Mouse (Mus musculus) intestine, embryonic 14.5 days (tissue): ENCODE measurements around the gene Arhgap42. TPM values are rescaled to one million over a fixed set of nuclear protein-coding genes. Genes with fewer than 3 reads are reported as not detected.

Source experiments
- ATAC-seq: fragments of 200-750 bp; cut with Nextera tagmentation; replicated peaks from 2 replicates; pipeline ENCODE4 v1.8.0; 2017; ENCODE audit warnings: low read depth, moderate number of reproducible peaks, moderate TSS enrichment, moderate library complexity; ENCODE audit not compliant: low FRiP score, low TSS enrichment
- DNase-seq: peaks from one replicate; pipeline ENCODE4 v3.0.0-alpha.2; 2018; ENCODE audit warnings: low spot score
- H3K27ac ChIP-seq: fragments of 300-500 bp; sonication (generic); 2 replicates; pipeline ENCODE4 v1.5.1; 2014; ENCODE audit warnings: low read depth, mild to moderate bottlenecking, control low read depth
- H3K27me3 ChIP-seq: fragments of 300-500 bp; sonication (generic); replicated peaks from 2 replicates; pipeline ENCODE4 v1.6.1; 2014; ENCODE audit warnings: low read length, control low read depth; ENCODE audit not compliant: control insufficient read depth, insufficient read depth
- H3K36me3 ChIP-seq: fragments of 300-500 bp; sonication (generic); 2 replicates; pipeline ENCODE4 v1.6.1; 2014; ENCODE audit warnings: low read length, control low read depth; ENCODE audit not compliant: control insufficient read depth, insufficient read depth
- H3K4me1 ChIP-seq: fragments of 300-500 bp; sonication (generic); replicated peaks from 2 replicates; pipeline ENCODE4 v1.6.1; 2014; ENCODE audit warnings: low read length, control low read depth, mixed read lengths; ENCODE audit not compliant: control insufficient read depth, insufficient read depth
- H3K4me2 ChIP-seq: fragments of 300-500 bp; sonication (generic); 2 replicates; pipeline ENCODE4 v1.6.1; 2014; ENCODE audit warnings: low read length
- H3K4me3 ChIP-seq: fragments of 300-500 bp; sonication (generic); 2 replicates; pipeline ENCODE4 v1.5.1; 2014; ENCODE audit warnings: low read depth, low read length, control low read depth, mixed read lengths
- H3K9ac ChIP-seq: fragments of 300-500 bp; sonication (generic); 2 replicates; pipeline ENCODE4 v1.6.1; 2014; ENCODE audit warnings: mild to moderate bottlenecking, low read length
- H3K9me3 ChIP-seq: fragments of 300-500 bp; sonication (generic); 2 replicates; pipeline ENCODE4 v1.6.1; 2016; ENCODE audit warnings: low read length, control low read depth; ENCODE audit not compliant: control insufficient read depth
- WGBS: fragments of 180-500 bp; shearing (Covaris S2); extraction: QIAGEN DNeasy Blood & Tissue Kit; methylation state at CpG from one replicate; pipeline ENCODE4 v1.1.7; 2014; 5-methylcytosine and 5-hydroxymethylcytosine counted together
- polyA plus RNA-seq: library from polyadenylated mRNA; unstranded; fragments of >200 nt; fragmentation: Nextera tagmentation; extraction: Ambion mirVana; gene quantifications from 2 replicates; pipeline ENCODE4 v1.2.1, GENCODE M21; 2014

The Arhgap42 gene
- polyA plus RNA-seq, 1 experiment from 2014 or later = 39.4 TPM

DNA sequence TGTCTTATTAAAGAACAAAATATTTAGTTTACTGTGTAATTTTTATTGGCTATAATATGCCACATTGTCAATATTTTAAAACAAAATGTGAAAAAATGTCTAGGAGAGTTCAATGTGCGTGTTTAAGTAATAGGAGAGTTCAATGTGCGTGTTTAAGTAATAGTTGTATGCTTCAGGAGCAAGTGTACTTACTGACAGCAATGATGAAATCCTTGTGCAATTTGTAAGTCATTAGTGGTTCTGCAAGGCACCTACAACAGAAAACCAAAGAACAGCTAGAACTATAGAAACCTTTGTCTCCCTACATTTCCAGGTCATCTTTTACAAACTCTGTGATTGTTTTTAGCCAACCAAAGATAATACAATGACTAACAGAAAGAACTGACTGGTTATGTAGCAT is 223.8 kb downstream of the Arhgap42 start:
- no peak for DNase-seq
- Histone ChIP-seq H3K36me3 (peaks cover 29% of the 10 kb centered on the region; the same call in 1 of the 2 replicates), H3K4me2 (no peak overlapping the region), H3K4me1 (no peaks in the 10 kb centered on the region), H3K9me3 (no peaks in the 10 kb centered on the region), H3K4me3 (no peak overlapping the region), H3K27me3 (no peaks in the 10 kb centered on the region), H3K9ac (no peak overlapping the region), H3K27ac (no peak overlapping the region)
- ATAC-seq = no peak
- WGBS = 92% methylated on average over 2 of the region's 2 CpGs

DNA sequence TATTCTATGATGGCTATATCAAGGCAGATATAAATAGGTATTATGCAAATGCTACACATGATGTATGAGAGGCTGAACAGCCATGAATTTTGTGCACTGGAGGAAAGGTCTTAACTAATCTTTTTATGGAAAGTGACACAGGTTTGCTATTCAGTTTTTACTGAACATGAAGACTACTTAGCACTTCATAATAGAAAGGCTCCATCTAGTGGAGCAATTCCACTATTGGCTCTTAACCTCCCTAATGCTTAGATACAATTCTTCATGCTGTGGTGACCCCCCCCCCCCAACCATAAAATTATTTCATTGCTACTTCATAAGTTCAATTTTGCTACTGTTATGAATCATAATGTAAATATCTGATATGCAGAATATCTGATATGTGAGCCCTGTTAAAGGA is 237.7 kb downstream of the Arhgap42 start:
- ATAC-seq = no peak
- H3K4me3 ChIP-seq = no peak overlapping the region
- no peaks in the 10 kb centered on the region for H3K9me3 ChIP-seq
- DNase-seq = no peak
- H3K36me3 ChIP-seq = peaks cover 25% of the 10 kb centered on the region
- H3K9ac ChIP-seq = no peak overlapping the region
- no peaks in the 10 kb centered on the region for H3K4me1 ChIP-seq
- no peak overlapping the region for H3K27ac ChIP-seq
- H3K27me3 ChIP-seq = no peaks in the 10 kb centered on the region
- H3K4me2 ChIP-seq = no peak overlapping the region

DNA sequence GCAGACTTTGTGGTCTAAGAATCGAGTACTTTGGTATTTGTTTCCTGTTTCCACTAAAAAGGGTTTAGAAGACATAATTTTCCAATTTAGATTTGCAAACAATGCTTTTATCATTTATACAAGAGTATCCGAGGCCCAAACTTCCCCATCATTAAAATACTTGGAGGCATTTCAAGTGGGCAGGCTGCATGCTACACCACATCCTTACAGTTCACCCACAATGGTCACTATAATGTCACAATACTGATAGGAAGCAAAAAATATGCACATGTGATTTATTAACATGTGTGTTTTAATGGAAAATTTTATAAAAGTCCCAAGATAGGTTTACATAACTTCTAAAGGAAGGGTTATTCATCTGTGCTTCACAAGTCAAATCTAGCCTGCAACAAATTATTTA is 242.4 kb downstream of the Arhgap42 start:
- DNase-seq (no peak), ATAC-seq (no peak)
- no peak overlapping the region for H3K4me2 ChIP-seq
- peaks cover 14% of the 10 kb centered on the region for H3K36me3 ChIP-seq
- no peaks in the 10 kb centered on the region for H3K27me3 ChIP-seq
- 0 out of 2 replicates have a peak, but pooled peaks cover 2% of the 10 kb centered on the region for H3K9me3 ChIP-seq
- whole genome bisulfite sequencing = 76% methylated on average over 2 of the region's 2 CpGs
- H3K9ac ChIP-seq = no peak overlapping the region
- no peaks in the 10 kb centered on the region for H3K4me1 ChIP-seq
- no peak overlapping the region for H3K4me3 ChIP-seq
- H3K27ac ChIP-seq = no peak overlapping the region

DNA sequence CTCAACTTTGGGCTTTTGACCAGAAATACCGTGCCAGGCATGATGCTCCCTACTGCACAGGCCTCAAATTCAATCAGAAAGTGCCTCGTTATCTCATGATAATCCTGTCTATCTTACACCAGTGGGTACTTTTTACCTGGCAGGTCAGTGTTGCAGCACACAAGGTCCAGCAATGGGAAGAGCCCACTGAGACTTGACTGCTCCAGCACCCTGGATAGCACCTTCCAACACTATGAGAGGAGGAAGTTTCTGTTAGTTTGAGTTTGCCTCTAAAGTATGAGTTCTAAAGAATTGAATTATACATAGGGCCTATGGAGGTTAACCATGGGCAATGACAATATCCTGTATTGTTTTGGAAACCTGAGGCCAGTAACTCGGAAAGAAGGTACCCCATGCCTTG is 256.6 kb downstream of the Arhgap42 start:
- H3K27me3 ChIP-seq = no peaks in the 10 kb centered on the region
- DNase-seq = no peak
- no peak overlapping the region for H3K27ac ChIP-seq
- WGBS = 75% methylated on average over 3 of the region's 3 CpGs
- no peak overlapping the region for H3K4me3 ChIP-seq
- no peak for ATAC-seq
- no peaks in the 10 kb centered on the region for H3K9me3 ChIP-seq
- H3K4me2 ChIP-seq = no peak overlapping the region
- no peaks in the 10 kb centered on the region for H3K36me3 ChIP-seq
- no peak overlapping the region for H3K9ac ChIP-seq
- H3K4me1 ChIP-seq = no peaks in the 10 kb centered on the region

DNA sequence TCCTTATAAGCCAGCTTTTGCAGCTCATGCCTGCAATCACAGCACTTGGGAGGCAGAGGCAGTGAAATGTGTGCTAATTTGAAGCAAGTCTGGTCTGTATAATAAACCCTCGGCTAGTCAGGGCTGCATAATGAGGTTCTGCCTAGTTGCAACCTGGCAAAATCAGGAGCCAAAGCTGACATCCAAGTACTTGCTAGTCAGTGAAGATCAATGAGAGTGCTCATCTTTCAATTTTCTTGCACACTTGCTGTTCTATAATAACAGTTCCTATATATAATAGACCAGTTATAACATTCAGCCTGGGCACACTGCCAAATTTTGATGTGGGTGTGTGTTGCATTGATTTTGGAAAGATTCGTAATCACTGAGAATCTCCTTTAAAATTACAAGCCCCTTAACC is 261.1 kb downstream of the Arhgap42 start:
- H3K27ac ChIP-seq = no peak overlapping the region
- H3K27me3 ChIP-seq = no peaks in the 10 kb centered on the region
- H3K4me1 ChIP-seq = no peaks in the 10 kb centered on the region
- H3K9ac ChIP-seq = no peak overlapping the region
- H3K36me3 ChIP-seq = no peaks in the 10 kb centered on the region
- H3K4me3 ChIP-seq = no peak overlapping the region
- WGBS = 55% methylated on average over 2 of the region's 2 CpGs
- no peaks in the 10 kb centered on the region for H3K9me3 ChIP-seq
- no peak for DNase-seq
- ATAC-seq = no peak
- no peak overlapping the region for H3K4me2 ChIP-seq

DNA sequence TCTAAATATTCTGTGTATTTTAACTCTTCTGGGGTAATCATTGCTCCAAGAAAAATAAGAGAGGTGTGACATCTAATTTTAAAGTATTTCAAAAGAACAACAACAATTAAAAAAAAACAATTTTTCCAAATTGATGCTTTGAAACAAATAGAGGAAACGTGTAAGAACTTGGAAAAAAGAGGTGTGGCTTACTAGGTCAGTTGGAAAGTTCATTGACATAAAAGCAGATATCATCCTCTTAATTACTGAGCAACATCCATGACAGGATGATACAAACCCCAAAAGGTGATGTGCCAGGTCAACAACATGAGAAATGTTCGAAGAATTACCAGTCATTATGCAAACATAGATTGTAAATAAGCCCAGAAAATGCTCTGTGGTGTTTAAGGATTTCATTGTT is 267.4 kb downstream of the Arhgap42 start, which contains the start of gene Gm16485:
TSS of gene Gm16485 (plus strand) at position 301 of the 400 bp plus-strand sequence.
- no peak within 1 kb of the TSS for H3K27ac ChIP-seq
- H3K27me3 ChIP-seq = no peaks in the 10 kb centered on the region
- DNase-seq (no peak), ATAC-seq (no peak)
- H3K4me1 ChIP-seq = no peaks in the 10 kb centered on the region
- WGBS = 78% methylated on average over 2 of the region's 2 CpGs
- H3K4me3 ChIP-seq = no peak within 1 kb of the TSS
- no peak within 1 kb of the TSS for H3K9ac ChIP-seq
- no peaks in the 10 kb centered on the region for H3K9me3 ChIP-seq
- no peak within 1 kb of the TSS for H3K4me2 ChIP-seq
- no peaks in the 10 kb centered on the region for H3K36me3 ChIP-seq

DNA sequence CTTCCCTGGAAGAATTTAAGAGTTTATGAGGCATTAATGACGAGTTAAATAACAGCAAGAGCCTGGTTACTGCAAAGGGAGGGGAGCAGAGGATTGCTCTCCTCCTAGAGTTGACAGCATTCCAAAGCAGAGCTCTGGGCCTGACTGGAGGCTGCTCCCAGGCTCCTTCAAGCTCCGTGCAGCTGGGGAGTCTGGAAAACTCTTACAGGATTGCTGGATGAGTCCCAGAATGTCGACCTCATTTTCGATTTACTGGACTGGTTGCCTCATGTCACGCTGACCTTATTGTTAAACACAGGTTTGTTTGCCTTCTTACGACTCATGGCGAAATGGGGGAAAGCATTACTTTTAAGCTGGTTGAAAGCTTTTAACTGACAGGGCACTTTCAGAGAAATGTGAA is 268.7 kb downstream of the Arhgap42 start:
- DNase-seq = no peak
- ATAC-seq = no peak
- 43% methylated on average over 7 of the region's 7 CpGs for WGBS

DNA sequence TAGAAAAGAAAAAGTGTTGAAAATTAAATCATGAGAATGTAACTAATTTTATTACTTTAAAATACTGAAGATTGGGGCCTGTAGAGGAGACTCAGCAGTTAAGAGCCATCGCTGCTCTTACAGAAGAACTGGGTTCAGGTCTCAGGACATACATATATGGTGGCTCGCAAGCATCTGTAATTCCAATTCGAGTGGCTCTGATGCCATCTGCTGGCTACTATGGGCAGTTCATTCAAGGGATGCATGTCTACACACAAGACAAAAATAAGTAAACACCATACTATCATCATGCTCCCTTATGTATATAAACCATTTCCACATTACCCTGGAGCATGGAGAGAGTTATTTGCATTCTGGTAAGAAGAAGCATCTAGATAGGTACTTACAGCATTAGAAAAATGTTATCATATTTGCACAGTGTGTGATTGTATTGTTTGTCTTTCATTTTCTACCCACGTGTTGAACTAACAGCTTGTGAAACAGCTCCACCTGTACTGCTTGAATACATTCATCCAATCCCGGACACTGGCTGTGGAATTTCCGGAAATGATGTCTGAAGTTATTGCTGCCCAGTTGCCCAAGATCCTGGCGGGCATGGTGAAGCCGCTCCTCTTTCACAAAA is 274.3 kb downstream of the Arhgap42 start:
- Histone ChIP-seq H3K4me1 (no peaks in the 10 kb centered on the region), H3K9me3 (no peaks in the 10 kb centered on the region), H3K27ac (no peak overlapping the region), H3K4me2 (no peak overlapping the region), H3K9ac (no peak overlapping the region), H3K36me3 (no peaks in the 10 kb centered on the region), H3K4me3 (no peak overlapping the region), H3K27me3 (no peaks in the 10 kb centered on the region)
- WGBS = 65% methylated on average over 8 of the region's 8 CpGs
- DNase-seq = no peak
- no peak for ATAC-seq

More for the DNA sequence above, 268.7 kb downstream of the Arhgap42 start:
- H3K4me2 ChIP-seq = no peak overlapping the region
- H3K27ac ChIP-seq = no peak overlapping the region
- no peaks in the 10 kb centered on the region for H3K36me3 ChIP-seq
- H3K4me3 ChIP-seq = no peak overlapping the region
- H3K9me3 ChIP-seq = no peaks in the 10 kb centered on the region
- no peak overlapping the region for H3K9ac ChIP-seq
- H3K4me1 ChIP-seq = no peaks in the 10 kb centered on the region
- H3K27me3 ChIP-seq = no peaks in the 10 kb centered on the region

DNA sequence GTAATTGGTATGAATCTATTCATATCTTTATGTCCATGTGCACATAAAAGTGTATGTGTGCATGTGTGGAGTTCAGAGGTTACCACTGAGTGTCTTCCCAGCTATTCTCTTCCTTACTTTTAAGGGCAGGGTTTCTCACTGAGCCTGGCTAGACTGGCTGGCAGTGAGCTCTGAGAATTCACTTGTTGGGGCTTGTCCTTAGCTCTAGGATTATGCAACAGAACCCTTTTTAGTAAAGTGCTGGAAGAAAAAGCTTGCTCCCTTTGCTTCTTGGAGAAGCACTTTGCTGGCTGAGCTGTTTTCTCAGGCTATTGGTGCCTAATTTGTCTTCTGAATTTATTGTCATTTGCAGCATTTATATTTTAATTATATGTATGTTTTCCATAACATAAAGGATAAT is 285.6 kb downstream of the Arhgap42 start:
- ATAC-seq (no peak), DNase-seq (no peak)
- Histone ChIP-seq H3K9ac (no peak overlapping the region), H3K4me2 (no peak overlapping the region), H3K27ac (no peak overlapping the region), H3K36me3 (no peaks in the 10 kb centered on the region), H3K27me3 (no peaks in the 10 kb centered on the region), H3K9me3 (no peaks in the 10 kb centered on the region), H3K4me3 (no peak overlapping the region), H3K4me1 (no peaks in the 10 kb centered on the region)
